Comparison of ENCODE assay signal across 14 mouse cellular contexts in genomic region chr2:157466836-157467235, GRCm38 (mm10). TPM values are rescaled to one million over a fixed set of nuclear protein-coding genes. Genes with fewer than 3 reads are reported as not detected.
A peak's percentile ranks its signal among the peaks of the same experiment; 100 is the strongest.
DNase-seq lines count a peak whose midpoint lies in the region; ATAC-seq lines count a peak whose summit lies in the region.
"Had no signal": no experiment of that assay in that cellular context is flagged by ENCODE, and none has a peak within 500 bp of the region (broad histone marks: within the 10 kb centered on the region; RNA-seq: fewer than 3 reads in every experiment).

No protein-coding gene starts in this region.

- H3K9ac ChIP-seq in neural tube, embryonic 15.5 days (replicated peaks): no peak overlapping the region
- 0 out of 2 replicates have a peak overlapping the region, but pooled peaks have one; percentile 10 for H3K9ac ChIP-seq in forebrain, embryonic 13.5 days
- no peak overlapping the region; the same call in 1 of the 2 replicates for H3K9ac ChIP-seq in limb, embryonic 12.5 days (replicated peaks)
- H3K9ac ChIP-seq: liver, embryonic 12.5 days had no signal

- no peak overlapping the region for H3K4me3 ChIP-seq in neural tube, embryonic 15.5 days (replicated peaks)
- no peak overlapping the region for H3K4me3 ChIP-seq in forebrain, embryonic 13.5 days
- H3K4me3 ChIP-seq in limb, embryonic 12.5 days (replicated peaks): no peak overlapping the region
- H3K4me3 ChIP-seq: erythroblast, embryonic 14.5 days; liver, embryonic 12.5 days had no signal

- 48% methylated on average over 7 of the region's 7 CpGs for WGBS in neural tube, embryonic 15.5 days
- WGBS in forebrain, embryonic 13.5 days: 54% methylated on average over 7 of the region's 7 CpGs
- WGBS in limb, embryonic 12.5 days: 24% methylated on average over 7 of the region's 7 CpGs

- H3K27me3 ChIP-seq in neural tube, embryonic 15.5 days (replicated peaks): no peaks in the 10 kb centered on the region
- no peaks in the 10 kb centered on the region for H3K27me3 ChIP-seq in forebrain, embryonic 13.5 days
- no peaks in the 10 kb centered on the region for H3K27me3 ChIP-seq in limb, embryonic 12.5 days
- H3K27me3 ChIP-seq: liver, embryonic 12.5 days had no signal

- peaks cover 58% of the 10 kb centered on the region for H3K4me1 ChIP-seq in neural tube, embryonic 15.5 days
- peaks cover 63% of the 10 kb centered on the region for H3K4me1 ChIP-seq in forebrain, embryonic 13.5 days
- H3K4me1 ChIP-seq in limb, embryonic 12.5 days (replicated peaks): peaks cover 73% of the 10 kb centered on the region

- H3K27ac ChIP-seq in neural tube, embryonic 15.5 days (replicated peaks): no peak overlapping the region
- H3K27ac ChIP-seq in forebrain, embryonic 13.5 days: peak overlapping the region; percentile 99
- peak overlapping the region; percentile 96 for H3K27ac ChIP-seq in limb, embryonic 12.5 days
- H3K27ac ChIP-seq: liver, embryonic 12.5 days had no signal

- peaks cover 56% of the 10 kb centered on the region for H3K36me3 ChIP-seq in neural tube, embryonic 15.5 days
- H3K36me3 ChIP-seq in forebrain, embryonic 13.5 days (ENCODE audit: poor library complexity, severe bottlenecking): peaks cover 67% of the 10 kb centered on the region
- H3K36me3 ChIP-seq in limb, embryonic 12.5 days: peaks cover 80% of the 10 kb centered on the region

- DNase-seq in neural tube, embryonic 10.5 days (ENCODE audit: extremely low spot score, low spot score): peak; percentile 29
- DNase-seq in left cerebral cortex, adult 9 months (ENCODE audit: low spot score in 2 of 2): no peak
- DNase-seq in lung, postnatal 10 days: no peak
- no peak for DNase-seq in thymus, postnatal 10 days (ENCODE audit: low spot score in 2 of 2)
- DNase-seq: cerebellum, postnatal 36 days; kidney, adult 2 months; right cerebral cortex, postnatal 4 days; thymus, adult 18-20 months had no signal

- H3K4me2 ChIP-seq in neural tube, embryonic 15.5 days: no peak overlapping the region
- H3K4me2 ChIP-seq in forebrain, embryonic 13.5 days: no peak overlapping the region
- H3K4me2 ChIP-seq in limb, embryonic 12.5 days: no peak overlapping the region
- H3K4me2 ChIP-seq: heart, embryonic 11.5 days; liver, embryonic 12.5 days had no signal

- no peak for ATAC-seq in neural tube, embryonic 15.5 days (ENCODE audit: low FRiP score)
- no peak for ATAC-seq in forebrain, embryonic 13.5 days
- no peak for ATAC-seq in limb, embryonic 12.5 days (ENCODE audit: insufficient number of reproducible peaks, insufficient read depth, low FRiP score, low TSS enrichment, low read depth)
- ATAC-seq: liver, embryonic 12.5 days had no signal

- no peaks in the 10 kb centered on the region for H3K9me3 ChIP-seq in neural tube, embryonic 15.5 days (replicated peaks)
- no peaks in the 10 kb centered on the region for H3K9me3 ChIP-seq in forebrain, embryonic 13.5 days (replicated peaks)
- H3K9me3 ChIP-seq in limb, embryonic 12.5 days: no peaks in the 10 kb centered on the region
- H3K9me3 ChIP-seq: liver, embryonic 12.5 days had no signal

RNA-seq across cellular contexts. Expression of gene Src, which starts 48.6 kb away (rescaled TPM):
- 25.4 and 33.0 TPM in 2 replicates for polyA plus RNA-seq in neural tube, embryonic 15.5 days (2015; fragmentation: Nextera tagmentation; extraction: Ambion mirVana)
- polyA plus RNA-seq in forebrain, embryonic 13.5 days (2015; fragmentation: Nextera tagmentation; extraction: Ambion mirVana): 28.9 and 35.1 TPM in 2 replicates
- polyA plus RNA-seq in limb, embryonic 12.5 days (2016; fragmentation: Nextera tagmentation; extraction: Ambion mirVana): 30.3 and 35.3 TPM in 2 replicates
